Mouse (Mus musculus): ENCODE measurements at regions not wholly inside any gene's neighbourhood (a gene's known extent, or its start where the extent isn't known, plus 50 kb on each side); places are given as distances from the start of the nearest gene placed in this dataset.

GRCm38 (mm10) chr14:94860191-94860590, 969.7 kb upstream of the Pcdh9 start:
- no peak for TF ChIP-seq CTCF (IDR thresholded peaks at IDR 0.05; ENCODE audit: low read depth)
- DNase-seq (no peak), ATAC-seq (no peak)
- Histone ChIP-seq H3K9me3 (ENCODE audit: low read length) (no peaks in the 10 kb centered on the region), H3K27ac (ENCODE audit: low read depth, low read length) (no peak overlapping the region), H3K36me3 (ENCODE audit: insufficient read depth) (no peaks in the 10 kb centered on the region), H3K27me3 (ENCODE audit: insufficient read depth, low read length) (no peaks in the 10 kb centered on the region), H3K4me2 (ENCODE audit: low read depth) (no peak overlapping the region), H3K4me1 (ENCODE audit: insufficient read depth) (no peaks in the 10 kb centered on the region), H3K4me3 (ENCODE audit: low read depth, low read length) (no peak overlapping the region), H3K9ac (no peak overlapping the region)

GRCm38 (mm10) chr14:94869011-94869410, 978.5 kb upstream of the Pcdh9 start:
- ATAC-seq = no peak
- Histone ChIP-seq H3K4me1 (ENCODE audit: insufficient read depth) (no peaks in the 10 kb centered on the region), H3K27me3 (ENCODE audit: insufficient read depth, low read length) (no peaks in the 10 kb centered on the region), H3K36me3 (ENCODE audit: insufficient read depth) (no peaks in the 10 kb centered on the region), H3K4me3 (ENCODE audit: low read depth, low read length) (no peak overlapping the region), H3K9me3 (ENCODE audit: low read length) (no peaks in the 10 kb centered on the region), H3K27ac (ENCODE audit: low read depth, low read length) (no peak overlapping the region), H3K4me2 (ENCODE audit: low read depth) (no peak overlapping the region), H3K9ac (no peak overlapping the region)
- 32% methylated on average over 2 of the region's 2 CpGs for WGBS
- TF ChIP-seq CTCF (IDR thresholded peaks at IDR 0.05; ENCODE audit: low read depth) = no peak
- no peak for DNase-seq

GRCm38 (mm10) chr14:94886054-94886453, 995.0 kb upstream of the 4921530L21Rik start:
- H3K4me2 ChIP-seq (ENCODE audit: low read depth) = no peak overlapping the region
- no peak for TF ChIP-seq CTCF (IDR thresholded peaks at IDR 0.05; ENCODE audit: low read depth)
- H3K4me1 ChIP-seq (ENCODE audit: insufficient read depth) = no peaks in the 10 kb centered on the region
- H3K27me3 ChIP-seq (ENCODE audit: insufficient read depth, low read length) = no peaks in the 10 kb centered on the region
- 46% methylated on average over 3 of the region's 3 CpGs for WGBS
- ATAC-seq = no peak; the same call in 1 of the 2 replicates
- no peak overlapping the region for H3K9ac ChIP-seq
- H3K4me3 ChIP-seq (ENCODE audit: low read depth, low read length) = no peak overlapping the region
- peak; percentile 5 for DNase-seq
- H3K27ac ChIP-seq (ENCODE audit: low read depth, low read length) = no peak overlapping the region
- H3K36me3 ChIP-seq (ENCODE audit: insufficient read depth) = no peaks in the 10 kb centered on the region
- H3K9me3 ChIP-seq (ENCODE audit: low read length) = no peaks in the 10 kb centered on the region

GRCm38 (mm10) chr14:94895261-94895769, 985.7 kb upstream of the 4921530L21Rik start:
- no peaks in the 10 kb centered on the region for H3K4me1 ChIP-seq (ENCODE audit: insufficient read depth)
- WGBS = 58% methylated on average over 3 of the region's 3 CpGs

GRCm38 (mm10) chr14:94898667-94899281, 982.3 kb upstream of the 4921530L21Rik start:
- H3K9ac ChIP-seq = no peak overlapping the region
- H3K27me3 ChIP-seq (ENCODE audit: insufficient read depth, low read length) = no peaks in the 10 kb centered on the region
- DNase-seq (no peak), ATAC-seq (no peak)
- no peaks in the 10 kb centered on the region for H3K36me3 ChIP-seq (ENCODE audit: insufficient read depth)
- no peak for TF ChIP-seq CTCF (IDR thresholded peaks at IDR 0.05; ENCODE audit: low read depth)
- H3K4me2 ChIP-seq (ENCODE audit: low read depth) = no peak overlapping the region
- no peak overlapping the region for H3K4me3 ChIP-seq (ENCODE audit: low read depth, low read length)
- H3K4me1 ChIP-seq (ENCODE audit: insufficient read depth) = no peaks in the 10 kb centered on the region
- H3K9me3 ChIP-seq (ENCODE audit: low read length) = no peaks in the 10 kb centered on the region
- 27% methylated on average over 6 of the region's 6 CpGs for WGBS
- H3K27ac ChIP-seq (ENCODE audit: low read depth, low read length) = no peak overlapping the region

More at GRCm38 (mm10) chr14:94895261-94895769, 985.7 kb upstream of the 4921530L21Rik start:
- Histone ChIP-seq H3K27ac (ENCODE audit: low read depth, low read length) (no peak overlapping the region), H3K9me3 (ENCODE audit: low read length) (no peaks in the 10 kb centered on the region), H3K36me3 (ENCODE audit: insufficient read depth) (no peaks in the 10 kb centered on the region), H3K4me2 (ENCODE audit: low read depth) (no peak overlapping the region), H3K9ac (no peak overlapping the region), H3K27me3 (ENCODE audit: insufficient read depth, low read length) (no peaks in the 10 kb centered on the region), H3K4me3 (ENCODE audit: low read depth, low read length) (no peak overlapping the region)
- ATAC-seq (no peak), DNase-seq (no peak)
- no peak for TF ChIP-seq CTCF (IDR thresholded peaks at IDR 0.05; ENCODE audit: low read depth)

- Histone ChIP-seq H3K27ac (ENCODE audit: low read depth, low read length) (no peak overlapping the region), H3K4me2 (ENCODE audit: low read depth) (no peak overlapping the region), H3K27me3 (ENCODE audit: insufficient read depth, low read length) (no peaks in the 10 kb centered on the region), H3K4me1 (ENCODE audit: insufficient read depth) (no peaks in the 10 kb centered on the region), H3K9ac (no peak overlapping the region), H3K36me3 (ENCODE audit: insufficient read depth) (no peaks in the 10 kb centered on the region), H3K9me3 (ENCODE audit: low read length) (no peaks in the 10 kb centered on the region), H3K4me3 (ENCODE audit: low read depth, low read length) (no peak overlapping the region)
- ATAC-seq = no peak
- 91% methylated on average over 1 of the region's 1 CpGs for WGBS
- TF ChIP-seq CTCF (IDR thresholded peaks at IDR 0.05; ENCODE audit: low read depth) = no peak
- no peak for DNase-seq
Measured at GRCm38 (mm10) chr14:94912326-94912725, 968.7 kb upstream of the 4921530L21Rik start.

GRCm38 (mm10) chr14:94941416-94941815, 939.6 kb upstream of the 4921530L21Rik start:
- no peak for ATAC-seq
- no peak overlapping the region for H3K4me3 ChIP-seq (ENCODE audit: low read depth, low read length)
- 67% methylated on average over 3 of the region's 3 CpGs for WGBS
- no peaks in the 10 kb centered on the region for H3K4me1 ChIP-seq (ENCODE audit: insufficient read depth)
- no peaks in the 10 kb centered on the region for H3K27me3 ChIP-seq (ENCODE audit: insufficient read depth, low read length)
- H3K27ac ChIP-seq (ENCODE audit: low read depth, low read length) = no peak overlapping the region
- DNase-seq = peak; percentile 10
- H3K4me2 ChIP-seq (ENCODE audit: low read depth) = no peak overlapping the region
- H3K36me3 ChIP-seq (ENCODE audit: insufficient read depth) = no peaks in the 10 kb centered on the region
- H3K9me3 ChIP-seq (ENCODE audit: low read length) = no peaks in the 10 kb centered on the region
- no peak for TF ChIP-seq CTCF (IDR thresholded peaks at IDR 0.05; ENCODE audit: low read depth)
- no peak overlapping the region for H3K9ac ChIP-seq
